17 mouse cellular contexts compared by ENCODE assay signal in the genomic region with DNA sequence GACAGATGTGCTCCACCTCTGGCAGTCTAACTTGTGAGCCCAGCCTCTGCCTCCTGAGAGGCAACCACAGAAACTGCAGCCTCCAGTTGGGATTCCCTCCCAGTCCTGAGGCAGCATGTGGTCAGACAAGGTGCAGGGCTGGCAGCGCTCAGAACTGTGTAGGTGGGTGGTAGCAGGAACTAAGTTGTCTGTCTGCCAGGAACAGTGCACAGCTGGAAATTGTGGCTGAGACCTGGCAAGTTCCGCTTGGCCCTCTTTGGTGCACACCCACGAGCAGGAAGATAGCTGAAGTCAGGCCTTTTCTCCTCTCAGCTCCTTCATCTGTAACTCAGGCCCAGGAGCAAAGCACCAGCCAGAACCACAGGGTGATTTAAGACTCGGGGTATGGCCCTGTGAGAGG.
DNase-seq lines count a peak whose midpoint lies in the region; ATAC-seq and TF ChIP-seq lines count a peak whose summit lies in the region.
"Had no signal": no experiment of that assay in that cellular context is flagged by ENCODE, and none has a peak within 500 bp of the region (broad histone marks: within the 10 kb centered on the region; RNA-seq: fewer than 3 reads in every experiment).

No protein-coding gene starts in this region.

- intact Hi-C loops in gastrocnemius, adult 2 months (cut with DNase I), result no loop called here
- intact Hi-C loops in left cerebral cortex, postnatal 14 days (cut with DNase I), result no loop called here

- no peaks in the 10 kb centered on the region for H3K9me3 ChIP-seq in kidney, embryonic 15.5 days (replicated peaks)
- H3K9me3 ChIP-seq: heart, embryonic 13.5 days; hindbrain, embryonic 12.5 days; limb, embryonic 15.5 days; stomach, embryonic 15.5 days had no signal

- H3K27me3 ChIP-seq in kidney, embryonic 15.5 days, result no peaks in the 10 kb centered on the region
- H3K27me3 ChIP-seq: heart, embryonic 13.5 days; hindbrain, embryonic 12.5 days; limb, embryonic 15.5 days; stomach, embryonic 15.5 days had no signal

- ATAC-seq in megakaryocyte progenitor cell, adult 5-6 weeks (replicated peaks; ENCODE audit: poor library complexity), result peak; percentile 68
- ATAC-seq in kidney, embryonic 15.5 days (replicated peaks; ENCODE audit: low FRiP score), result no peak

- no peak for TF ChIP-seq CTCF in gastrocnemius, adult 2 months (IDR thresholded peaks at IDR 0.05)

- DNase-seq in gastrocnemius, adult 2 months, result peak; percentile 28
- no peak for DNase-seq in gastrocnemius, adult 8-10 months (ENCODE audit: low spot score in 2 of 2)
- DNase-seq in right cerebral cortex, adult 18-20 months, result peak; percentile 18
- no peak for DNase-seq in right cerebral cortex, postnatal 4 days
- DNase-seq in cerebellum, postnatal 36 days, result no peak
- DNase-seq in left cerebral cortex, postnatal 14 days (ENCODE audit: low spot score in 2 of 2), result no peak
- DNase-seq: adrenal gland, adult 8-10 months; cerebellum, adult 8-10 months; lung, embryonic 14.5 days; spleen, adult 18-20 months had no signal

- H3K4me1 ChIP-seq in kidney, embryonic 15.5 days, result 0 out of 2 replicates have a peak, but pooled peaks cover 6% of the 10 kb centered on the region
- H3K4me1 ChIP-seq: hindbrain, embryonic 12.5 days; stomach, embryonic 15.5 days had no signal

- 74% methylated on average over 4 of the region's 4 CpGs for WGBS in kidney, embryonic 15.5 days

- no peak overlapping the region for H3K4me3 ChIP-seq in gastrocnemius, adult 2 months
- no peak overlapping the region for H3K4me3 ChIP-seq in kidney, embryonic 15.5 days (replicated peaks)
- H3K4me3 ChIP-seq: heart, embryonic 13.5 days; hindbrain, embryonic 12.5 days; limb, embryonic 15.5 days; stomach, embryonic 15.5 days had no signal

- H3K9ac ChIP-seq in kidney, embryonic 15.5 days, result no peak overlapping the region
- H3K9ac ChIP-seq: heart, embryonic 13.5 days; hindbrain, embryonic 12.5 days; limb, embryonic 15.5 days; lung, embryonic 14.5 days; stomach, embryonic 15.5 days had no signal

- H3K4me2 ChIP-seq in kidney, embryonic 15.5 days, result no peak overlapping the region
- H3K4me2 ChIP-seq: heart, embryonic 13.5 days; hindbrain, embryonic 12.5 days; limb, embryonic 15.5 days; lung, embryonic 14.5 days; stomach, embryonic 15.5 days had no signal

- H3K27ac ChIP-seq in gastrocnemius, adult 2 months, result no peak overlapping the region
- no peak overlapping the region for H3K27ac ChIP-seq in kidney, embryonic 15.5 days
- H3K27ac ChIP-seq: heart, embryonic 13.5 days; hindbrain, embryonic 12.5 days; kidney, postnatal 0 days; limb, embryonic 15.5 days; stomach, embryonic 15.5 days had no signal

- no peaks in the 10 kb centered on the region for H3K36me3 ChIP-seq in kidney, embryonic 15.5 days
- H3K36me3 ChIP-seq: heart, embryonic 13.5 days; hindbrain, embryonic 12.5 days; limb, embryonic 15.5 days; stomach, embryonic 15.5 days had no signal

Comparison
In these comparisons a context has a peak if more than half of its experiments do, and no peak if none do; other contexts are left out.
1. DNase-seq: peak in gastrocnemius, adult 2 months (single experiment) and right cerebral cortex, adult 18-20 months (single experiment); none in gastrocnemius, adult 8-10 months (0 of 2), right cerebral cortex, postnatal 4 days (single experiment), cerebellum, postnatal 36 days (0 of 2) and left cerebral cortex, postnatal 14 days (0 of 2).